Mouse (Mus musculus): ENCODE data around the gene Fgfr2.

GRCm38 (mm10) chr7:132031940-132032531, 1091.1 kb downstream of the Fgfr2 start:
- TF ChIP-seq ZC3H11A (IDR thresholded peaks at IDR 0.05; ENCODE audit: borderline replicate concordance, low read depth, low read length): no peak
- TF ChIP-seq ZNF384 (IDR thresholded peaks at IDR 0.05; ENCODE audit: low read depth, low read length): no peak
- no peak for TF ChIP-seq MAFK (IDR thresholded peaks at IDR 0.05; ENCODE audit: insufficient read depth, low read depth, low read length)
- no peak for TF ChIP-seq HCFC1 (IDR thresholded peaks at IDR 0.05; ENCODE audit: borderline replicate concordance, insufficient read depth, low read length)
